Mouse (Mus musculus): ENCODE measurements around the gene Icmt. TPM values are rescaled to one million over a fixed set of nuclear protein-coding genes. Genes with fewer than 3 reads are reported as not detected.
A peak's percentile ranks its signal among the peaks of the same experiment; 100 is the strongest.

Icmt gene
- polyA plus RNA-seq, 2 experiments, result 6.5 to 7.0 TPM

DNA sequence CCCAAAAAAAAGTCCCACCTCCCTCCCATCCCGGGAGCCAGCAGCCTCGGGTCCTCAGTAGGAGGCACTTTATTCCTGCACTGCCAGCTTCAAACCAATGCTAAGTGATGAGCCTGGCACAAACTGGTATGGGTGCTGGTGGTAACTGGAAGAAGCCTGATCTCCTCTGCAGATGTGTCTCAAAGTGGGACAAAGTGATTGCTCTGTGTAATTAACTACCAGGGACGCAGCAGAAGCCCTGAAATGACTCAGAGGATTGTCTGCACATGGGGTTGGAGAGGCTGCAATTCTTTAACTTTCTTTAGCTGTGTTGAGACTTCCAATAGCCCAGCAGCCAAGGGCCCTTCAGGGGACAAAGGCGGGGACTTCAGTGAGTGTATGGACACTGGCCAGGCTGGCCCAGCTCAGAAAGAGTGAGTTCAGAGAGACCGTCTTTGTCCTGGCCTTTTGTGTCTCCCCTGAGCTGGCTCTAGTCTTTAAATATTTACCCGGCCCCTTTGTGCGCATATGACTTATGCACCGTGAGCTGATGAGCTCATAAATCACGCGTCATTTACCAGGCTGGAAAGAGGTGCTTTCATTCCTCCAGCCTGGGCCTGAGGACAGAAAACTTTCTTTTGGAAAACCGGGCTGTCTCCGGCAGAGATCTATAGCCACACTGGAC, 4.8 kb upstream of the Icmt start:
- no peak for ATAC-seq (ENCODE audit: insufficient read depth)
- Histone ChIP-seq H3K9ac (replicated peaks) (no peak overlapping the region), H3K4me1 (replicated peaks; ENCODE audit: control insufficient read depth in 2 of 2, insufficient read depth in 2 of 2, low read length in 1 of 2) (peaks cover 7 to 12% of the 10 kb centered on the region in 2 experiments), H3K9me3 (ENCODE audit: control insufficient read depth, low read length) (no peaks in the 10 kb centered on the region), H3K4me3 (ENCODE audit: insufficient read depth in 1 of 2, low read depth in 2 of 2, low read length in 2 of 2) (no peak overlapping the region), H3K4me2 (ENCODE audit: low read depth) (no peak overlapping the region), H3K36me3 (replicated peaks; ENCODE audit: control insufficient read depth, insufficient read depth, low read depth) (no peaks in the 10 kb centered on the region), H3K27me3 (ENCODE audit: control insufficient read depth, insufficient read depth, low read length) (peaks cover 48% of the 10 kb centered on the region), H3K27ac (no peak overlapping the region)
- 45% methylated on average over 12 of the region's 12 CpGs for WGBS (ENCODE audit: insufficient replicate concordance)
- DNase-seq (ENCODE audit: low read depth in 3 of 3, low spot score in 3 of 3), result no peak
- no peak for TF ChIP-seq EP300 (IDR thresholded peaks at IDR 0.05; ENCODE audit: low read depth)
- no peak for TF ChIP-seq CTCF (IDR thresholded peaks at IDR 0.05; ENCODE audit: low read depth)

DNA sequence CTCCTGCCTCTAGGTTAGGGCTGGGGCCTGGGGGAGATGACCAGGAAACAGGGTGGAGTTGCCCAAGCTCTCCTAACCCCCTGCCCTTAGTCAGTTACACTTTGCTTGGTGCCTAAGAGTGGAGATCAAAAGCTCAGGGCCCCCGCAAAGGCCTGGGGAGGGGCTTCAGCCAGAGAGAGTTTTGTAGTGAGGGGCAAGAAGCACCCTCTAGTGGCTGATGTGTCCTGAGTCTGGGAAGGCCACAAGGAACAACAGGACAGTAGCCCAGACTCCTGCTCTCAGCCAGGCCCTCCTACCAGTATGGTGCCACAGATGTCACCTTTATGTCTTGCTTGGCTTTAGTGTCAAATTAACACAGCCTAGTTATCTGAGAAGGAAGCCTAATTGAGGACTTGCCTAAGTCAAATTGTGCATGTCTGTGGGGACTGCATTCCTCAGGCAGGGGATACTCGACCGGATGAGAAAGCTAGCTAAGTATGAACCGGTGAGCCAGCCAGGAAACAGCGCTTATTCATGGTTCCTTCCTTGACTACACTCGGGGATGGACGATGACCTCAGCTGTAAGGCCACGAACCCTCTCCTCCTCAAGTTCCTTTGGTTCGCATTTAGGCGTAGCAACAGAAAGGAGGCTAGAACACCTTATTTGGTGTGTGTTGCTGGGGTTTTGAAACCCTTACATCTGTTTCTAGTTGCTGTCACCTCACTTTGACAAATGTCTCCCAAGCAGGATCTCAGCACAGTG, 2.7 kb upstream of the Icmt start:
- no peaks in the 10 kb centered on the region for H3K9me3 ChIP-seq (ENCODE audit: control insufficient read depth, low read length)
- H3K36me3 ChIP-seq (replicated peaks; ENCODE audit: control insufficient read depth, insufficient read depth, low read depth), result 0 out of 2 replicates have a peak, but pooled peaks cover under 1% of the 10 kb centered on the region
- H3K9ac ChIP-seq (replicated peaks), result no peak overlapping the region
- no peak overlapping the region for H3K27ac ChIP-seq
- H3K27me3 ChIP-seq (ENCODE audit: control insufficient read depth, insufficient read depth, low read length), result peaks cover 34% of the 10 kb centered on the region
- WGBS (ENCODE audit: insufficient replicate concordance), result 38% methylated on average over 10 of the region's 10 CpGs
- H3K4me1 ChIP-seq (replicated peaks; ENCODE audit: control insufficient read depth in 2 of 2, insufficient read depth in 2 of 2, low read length in 1 of 2), result peaks cover 16 to 20% of the 10 kb centered on the region in 2 experiments
- H3K4me3 ChIP-seq (ENCODE audit: insufficient read depth in 1 of 2, low read depth in 2 of 2, low read length in 2 of 2), result no peak overlapping the region
- ATAC-seq (ENCODE audit: insufficient read depth), result no peak
- no peak for DNase-seq (ENCODE audit: low read depth in 3 of 3, low spot score in 3 of 3)
- peak; percentile 33 for TF ChIP-seq CTCF (IDR thresholded peaks at IDR 0.05; ENCODE audit: low read depth)
- TF ChIP-seq EP300 (IDR thresholded peaks at IDR 0.05; ENCODE audit: low read depth), result no peak
- no peak overlapping the region for H3K4me2 ChIP-seq (ENCODE audit: low read depth)

DNA sequence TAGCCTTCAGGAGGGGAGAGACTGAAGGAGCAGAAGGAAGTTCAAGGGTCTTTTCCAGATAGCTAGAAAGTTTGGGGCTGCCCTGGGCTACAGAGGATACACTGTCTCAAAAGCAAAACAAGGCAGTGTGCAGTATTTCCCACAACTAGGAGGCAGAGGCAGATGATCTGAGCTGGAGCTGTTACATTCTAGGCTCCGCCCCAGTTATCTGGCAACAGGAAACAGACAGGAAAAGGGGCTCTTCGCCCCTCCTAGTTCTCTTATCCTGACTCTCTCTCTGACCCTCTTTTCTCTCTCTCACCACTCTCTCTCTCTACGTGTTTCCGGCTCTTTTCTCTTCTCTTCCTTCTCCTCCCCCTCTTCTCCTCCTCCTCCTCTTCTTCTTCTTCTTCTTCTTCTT, 1.1 kb upstream of the Icmt start:
- 0% methylated on average over 4 of the region's 4 CpGs for WGBS (ENCODE audit: insufficient replicate concordance)
- Histone ChIP-seq H3K4me2 (ENCODE audit: low read depth) (peak overlapping the region; percentile 76), H3K9ac (replicated peaks) (peak overlapping the region; percentile 24; the same call in 1 of the 2 replicates), H3K36me3 (replicated peaks; ENCODE audit: control insufficient read depth, insufficient read depth, low read depth) (peaks cover 9% of the 10 kb centered on the region; the same call in 1 of the 2 replicates), H3K27me3 (ENCODE audit: control insufficient read depth, insufficient read depth, low read length) (peaks cover 20% of the 10 kb centered on the region), H3K27ac (peak overlapping the region; percentile 28; the same call in 1 of the 2 replicates), H3K4me3 (ENCODE audit: insufficient read depth in 1 of 2, low read depth in 2 of 2, low read length in 2 of 2) (peak overlapping the region; percentile 8 to 15; a peak in 2 of 4 replicates), H3K9me3 (ENCODE audit: control insufficient read depth, low read length) (no peaks in the 10 kb centered on the region), H3K4me1 (replicated peaks; ENCODE audit: control insufficient read depth in 2 of 2, insufficient read depth in 2 of 2, low read length in 1 of 2) (peaks cover 16 to 20% of the 10 kb centered on the region in 2 experiments)
- peak; percentile 31 to 54 (median 35) for DNase-seq (ENCODE audit: low read depth in 3 of 3, low spot score in 3 of 3)
- TF ChIP-seq EP300 (IDR thresholded peaks at IDR 0.05; ENCODE audit: low read depth), result no peak
- TF ChIP-seq CTCF (IDR thresholded peaks at IDR 0.05; ENCODE audit: low read depth), result no peak
- no peak for ATAC-seq (ENCODE audit: insufficient read depth)

DNA sequence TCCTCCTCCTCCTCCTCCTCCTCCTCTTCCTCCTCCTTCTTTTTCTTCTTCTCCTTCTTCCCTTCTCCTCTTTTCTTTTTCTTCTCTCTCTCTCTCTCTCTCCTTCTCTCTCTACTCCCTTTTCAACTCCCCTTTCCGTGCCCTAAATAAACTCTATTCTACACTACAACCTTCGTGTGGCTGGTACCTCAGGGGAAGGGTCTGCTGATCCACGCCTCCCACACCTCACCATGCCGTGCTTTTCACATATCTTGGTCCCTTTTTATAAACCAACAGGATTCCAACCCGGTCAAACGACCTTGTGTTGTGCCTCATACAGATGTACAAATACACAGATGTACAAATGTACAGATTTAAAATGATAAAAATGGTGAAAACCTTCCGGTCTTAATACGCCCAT, 656 bp upstream of the Icmt start:
- Histone ChIP-seq H3K4me1 (replicated peaks; ENCODE audit: control insufficient read depth in 2 of 2, insufficient read depth in 2 of 2, low read length in 1 of 2) (peaks cover 16 to 20% of the 10 kb centered on the region in 2 experiments), H3K4me3 (ENCODE audit: insufficient read depth in 1 of 2, low read depth in 2 of 2, low read length in 2 of 2) (peak overlapping the region; percentile 84 to 93), H3K4me2 (ENCODE audit: low read depth) (peak overlapping the region; percentile 76), H3K27me3 (ENCODE audit: control insufficient read depth, insufficient read depth, low read length) (peaks cover 15% of the 10 kb centered on the region), H3K9ac (replicated peaks) (peak overlapping the region; percentile 49), H3K27ac (peak overlapping the region; percentile 50), H3K36me3 (replicated peaks; ENCODE audit: control insufficient read depth, insufficient read depth, low read depth) (peaks cover 9% of the 10 kb centered on the region), H3K9me3 (ENCODE audit: control insufficient read depth, low read length) (no peaks in the 10 kb centered on the region)
- ATAC-seq (ENCODE audit: insufficient read depth) (no peak), DNase-seq (ENCODE audit: low read depth in 3 of 3, low spot score in 3 of 3) (no peak)
- TF ChIP-seq EP300 (IDR thresholded peaks at IDR 0.05; ENCODE audit: low read depth), result no peak
- TF ChIP-seq CTCF (IDR thresholded peaks at IDR 0.05; ENCODE audit: low read depth), result no peak
- 3% methylated on average over 8 of the region's 8 CpGs for WGBS (ENCODE audit: insufficient replicate concordance)

DNA sequence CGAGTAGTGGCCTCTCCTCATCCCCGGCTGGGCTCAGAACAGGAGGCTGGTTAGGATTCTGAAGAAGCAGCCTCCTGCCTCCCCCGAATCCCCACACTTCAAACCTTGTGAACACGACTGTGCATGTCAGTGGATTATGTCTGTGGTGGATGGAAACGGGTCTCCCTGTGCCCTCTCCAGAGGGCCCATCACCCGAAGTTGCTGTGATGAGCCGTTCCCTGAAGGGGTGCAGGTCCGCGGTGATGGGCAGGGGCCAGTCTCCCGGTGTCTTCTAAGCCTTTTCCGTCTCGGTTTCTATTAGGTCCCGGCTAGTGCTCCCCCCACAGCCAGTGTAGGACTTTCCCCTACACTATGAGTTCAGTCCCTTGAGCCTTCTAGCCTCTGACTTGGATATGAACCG, 1.8 kb downstream of the Icmt start:
- peaks cover 9% of the 10 kb centered on the region for H3K36me3 ChIP-seq (replicated peaks; ENCODE audit: control insufficient read depth, insufficient read depth, low read depth)
- H3K27me3 ChIP-seq (ENCODE audit: control insufficient read depth, insufficient read depth, low read length), result no peaks in the 10 kb centered on the region
- no peak overlapping the region for H3K4me3 ChIP-seq (ENCODE audit: insufficient read depth in 1 of 2, low read depth in 2 of 2, low read length in 2 of 2)
- no peak overlapping the region; the same call in 1 of the 2 replicates for H3K9ac ChIP-seq (replicated peaks)
- DNase-seq (ENCODE audit: low read depth in 3 of 3, low spot score in 3 of 3) (no peak), ATAC-seq (ENCODE audit: insufficient read depth) (no peak)
- H3K4me1 ChIP-seq (replicated peaks; ENCODE audit: control insufficient read depth in 2 of 2, insufficient read depth in 2 of 2, low read length in 1 of 2), result peaks cover 16 to 20% of the 10 kb centered on the region in 2 experiments
- H3K4me2 ChIP-seq (ENCODE audit: low read depth), result peak overlapping the region; percentile 97
- TF ChIP-seq EP300 (IDR thresholded peaks at IDR 0.05; ENCODE audit: low read depth), result no peak
- no peak for TF ChIP-seq CTCF (IDR thresholded peaks at IDR 0.05; ENCODE audit: low read depth)
- no peaks in the 10 kb centered on the region for H3K9me3 ChIP-seq (ENCODE audit: control insufficient read depth, low read length)
- H3K27ac ChIP-seq, result no peak overlapping the region
- WGBS (ENCODE audit: insufficient replicate concordance), result 70% methylated on average over 14 of the region's 14 CpGs

Measured in liver, embryonic 14.5 days (tissue).